Mouse (Mus musculus): Measurements from ENCODE around the gene Slc16a10. TPM values are rescaled to one million over a fixed set of nuclear protein-coding genes. Genes with fewer than 3 reads are reported as not detected.

Slc16a10 gene
- polyA plus RNA-seq, 1 experiment from 2014 or later: 11.0 TPM

DNA sequence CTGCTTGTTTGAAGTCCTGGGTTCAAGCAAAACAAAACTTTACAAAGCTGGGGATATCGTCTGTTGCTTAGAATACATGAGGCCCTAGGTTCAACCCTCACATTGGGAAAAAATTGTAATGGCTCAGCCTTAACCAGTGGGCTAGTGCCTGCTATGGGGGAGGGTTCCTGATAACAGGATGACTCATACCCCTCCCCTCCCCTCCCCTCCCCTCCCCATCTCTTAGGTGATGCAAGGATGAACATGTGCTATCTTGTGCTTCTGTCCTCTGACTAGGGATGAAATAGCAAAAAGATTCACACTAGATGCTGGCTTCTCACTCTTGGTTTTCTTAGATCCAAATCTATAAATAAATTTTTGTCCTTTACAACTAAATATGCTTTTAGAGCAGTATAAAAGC, 2.8 kb upstream of the Slc16a10 start:
- Histone ChIP-seq H3K4me3 (ENCODE audit: low read depth, low read length) (no peak overlapping the region), H3K4me2 (ENCODE audit: low read depth, severe bottlenecking) (no peak overlapping the region), H3K9ac (ENCODE audit: low read length) (no peak overlapping the region), H3K9me3 (ENCODE audit: control insufficient read depth, low read length) (no peaks in the 10 kb centered on the region), H3K4me1 (ENCODE audit: control insufficient read depth, insufficient read depth, low read length) (no peaks in the 10 kb centered on the region), H3K27ac (replicated peaks; ENCODE audit: low read depth, low read length) (no peak overlapping the region), H3K27me3 (ENCODE audit: control insufficient read depth, insufficient read depth, low read length) (no peaks in the 10 kb centered on the region), H3K36me3 (ENCODE audit: control insufficient read depth, insufficient read depth, low read length) (no peaks in the 10 kb centered on the region)
- ATAC-seq (ENCODE audit: insufficient number of reproducible peaks, low FRiP score, low TSS enrichment, low read depth) (no peak), DNase-seq (ENCODE audit: low spot score) (no peak)
- 74% methylated on average over 1 of the region's 1 CpGs for WGBS

DNA sequence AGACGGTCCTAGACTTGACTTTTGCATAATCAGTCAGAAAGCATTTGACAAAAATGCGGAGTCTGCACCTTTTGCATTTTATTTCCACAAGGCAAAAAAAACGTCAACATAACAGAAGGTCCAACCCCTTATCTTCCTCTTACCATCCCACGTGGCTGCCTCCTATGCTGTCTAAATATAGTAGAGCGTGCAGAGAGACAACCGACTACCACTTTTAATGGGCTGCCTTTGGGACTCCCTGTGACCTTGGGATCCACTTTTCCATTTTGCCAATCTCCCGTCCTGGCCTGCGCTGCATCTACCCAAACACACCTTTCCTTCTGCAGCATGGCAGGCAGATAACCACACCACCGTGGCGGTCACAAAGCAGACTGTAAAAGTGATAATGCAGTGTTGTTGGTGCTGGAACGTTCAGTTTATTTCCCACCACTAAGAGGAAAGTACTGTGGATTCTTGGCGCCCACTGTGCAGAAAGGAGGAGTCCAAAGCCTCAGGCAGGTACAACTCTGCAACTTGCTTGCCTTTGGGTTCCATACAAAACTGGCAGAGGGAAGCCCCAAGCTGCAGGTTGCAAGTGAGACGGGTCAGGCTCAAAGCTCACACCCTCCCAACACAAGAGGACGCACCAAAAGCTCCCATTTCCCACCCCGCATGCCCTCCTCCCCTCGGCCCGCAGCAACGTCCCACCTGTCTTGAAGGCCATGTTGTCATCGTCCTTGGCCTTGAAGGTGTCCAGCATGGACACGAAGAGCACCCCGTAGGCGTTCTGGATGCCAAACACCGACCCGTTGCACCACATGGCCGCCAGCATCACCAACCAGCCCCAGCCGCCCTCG, 824 bp downstream of the Slc16a10 start:
- H3K36me3 ChIP-seq (ENCODE audit: control insufficient read depth, insufficient read depth, low read length): no peaks in the 10 kb centered on the region
- H3K4me3 ChIP-seq (ENCODE audit: low read depth, low read length): peak overlapping the region; percentile 61
- peak overlapping the region; percentile 69 for H3K4me2 ChIP-seq (ENCODE audit: low read depth, severe bottlenecking)
- H3K27ac ChIP-seq (replicated peaks; ENCODE audit: low read depth, low read length): no peak overlapping the region
- ATAC-seq (ENCODE audit: insufficient number of reproducible peaks, low FRiP score, low TSS enrichment, low read depth) (0 out of 2 replicates have a peak, but pooled peaks have one; percentile 8), DNase-seq (ENCODE audit: low spot score) (no peak)
- peak overlapping the region; percentile 71 for H3K9ac ChIP-seq (ENCODE audit: low read length)
- 24% methylated on average over 27 of the region's 27 CpGs for WGBS
- no peaks in the 10 kb centered on the region for H3K27me3 ChIP-seq (ENCODE audit: control insufficient read depth, insufficient read depth, low read length)
- no peaks in the 10 kb centered on the region for H3K9me3 ChIP-seq (ENCODE audit: control insufficient read depth, low read length)
- H3K4me1 ChIP-seq (ENCODE audit: control insufficient read depth, insufficient read depth, low read length): no peaks in the 10 kb centered on the region

DNA sequence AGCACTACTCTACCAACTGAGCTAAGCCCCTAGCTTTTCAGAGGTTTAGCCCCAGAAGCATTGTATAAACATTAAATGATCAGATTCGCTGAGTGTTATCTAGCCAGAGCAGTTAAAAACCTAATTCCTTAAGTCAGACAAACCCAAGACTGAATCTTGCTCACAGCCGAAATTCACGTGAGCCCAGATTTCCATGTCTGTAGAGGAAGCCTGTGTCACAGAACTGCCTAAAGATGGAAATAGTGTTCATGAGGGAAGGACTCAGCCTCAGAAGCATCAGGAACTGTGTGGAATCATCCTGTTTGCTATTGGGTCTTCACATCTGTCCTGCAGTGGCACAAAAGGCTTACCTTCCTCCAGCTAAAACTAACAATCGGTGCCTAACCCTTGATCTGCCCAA, 2.4 kb downstream of the Slc16a10 start:
- no peak overlapping the region for H3K9ac ChIP-seq (ENCODE audit: low read length)
- WGBS: 93% methylated on average over 4 of the region's 4 CpGs
- no peaks in the 10 kb centered on the region for H3K4me1 ChIP-seq (ENCODE audit: control insufficient read depth, insufficient read depth, low read length)

DNA sequence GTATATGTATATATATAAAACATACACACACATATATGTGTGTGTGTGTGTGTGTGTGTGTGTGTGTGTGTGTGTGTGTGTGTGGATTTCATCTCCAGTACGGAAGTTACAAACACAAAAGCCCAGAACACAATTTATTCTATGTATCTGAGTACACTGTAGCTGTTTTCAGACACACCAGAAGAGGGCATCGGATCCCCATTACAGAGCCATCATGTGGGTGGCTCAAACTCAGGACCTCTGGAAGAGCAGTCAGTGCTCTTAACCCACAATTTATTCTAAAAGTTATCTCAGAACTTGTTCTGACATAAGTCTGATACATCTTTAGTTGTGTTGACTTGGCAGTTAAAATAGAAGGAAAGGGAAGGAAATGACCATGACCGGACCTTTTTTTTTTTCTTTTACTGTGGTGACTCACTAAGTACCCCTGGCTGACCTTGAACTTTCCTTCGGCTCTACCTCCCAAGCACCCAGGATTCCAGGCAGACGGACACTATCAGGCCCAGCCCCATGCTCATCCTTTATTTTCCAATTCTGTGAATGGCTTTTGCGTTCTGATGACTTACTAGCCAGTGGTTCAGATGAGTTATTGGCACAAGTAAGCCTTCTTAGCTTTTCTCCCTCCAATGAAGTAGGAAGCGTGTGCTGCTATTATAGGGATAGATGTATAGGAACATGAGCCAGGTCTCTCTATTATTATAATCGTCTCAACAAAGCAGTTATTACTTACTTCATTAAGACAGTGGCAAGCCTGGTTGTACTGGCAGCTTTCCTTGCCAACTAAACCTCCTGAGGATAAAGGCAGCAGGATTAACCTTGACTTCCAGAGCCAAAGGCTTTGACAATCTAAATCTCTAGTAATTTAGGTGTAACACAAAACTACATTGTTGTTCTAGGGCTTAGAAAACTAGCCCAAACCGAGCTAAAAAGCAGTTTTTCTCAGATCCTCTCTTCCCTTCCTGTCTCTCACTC, 6.0 kb downstream of the Slc16a10 start:
- DNase-seq (ENCODE audit: low spot score): no peak
- Histone ChIP-seq H3K4me1 (ENCODE audit: control insufficient read depth, insufficient read depth, low read length) (no peaks in the 10 kb centered on the region), H3K9ac (ENCODE audit: low read length) (no peak overlapping the region), H3K36me3 (ENCODE audit: control insufficient read depth, insufficient read depth, low read length) (no peaks in the 10 kb centered on the region), H3K4me2 (ENCODE audit: low read depth, severe bottlenecking) (no peak overlapping the region), H3K27ac (replicated peaks; ENCODE audit: low read depth, low read length) (no peak overlapping the region), H3K4me3 (ENCODE audit: low read depth, low read length) (no peak overlapping the region), H3K9me3 (ENCODE audit: control insufficient read depth, low read length) (no peaks in the 10 kb centered on the region), H3K27me3 (ENCODE audit: control insufficient read depth, insufficient read depth, low read length) (no peaks in the 10 kb centered on the region)
- WGBS: 85% methylated on average over 9 of the region's 9 CpGs
- no peak for ATAC-seq (ENCODE audit: insufficient number of reproducible peaks, low FRiP score, low TSS enrichment, low read depth)

More for the DNA sequence above, 2.4 kb downstream of the Slc16a10 start:
- Histone ChIP-seq H3K27me3 (ENCODE audit: control insufficient read depth, insufficient read depth, low read length) (no peaks in the 10 kb centered on the region), H3K9me3 (ENCODE audit: control insufficient read depth, low read length) (no peaks in the 10 kb centered on the region), H3K36me3 (ENCODE audit: control insufficient read depth, insufficient read depth, low read length) (no peaks in the 10 kb centered on the region), H3K27ac (replicated peaks; ENCODE audit: low read depth, low read length) (no peak overlapping the region), H3K4me2 (ENCODE audit: low read depth, severe bottlenecking) (no peak overlapping the region), H3K4me3 (ENCODE audit: low read depth, low read length) (no peak overlapping the region)
- DNase-seq (ENCODE audit: low spot score) (no peak), ATAC-seq (ENCODE audit: insufficient number of reproducible peaks, low FRiP score, low TSS enrichment, low read depth) (no peak)

DNA sequence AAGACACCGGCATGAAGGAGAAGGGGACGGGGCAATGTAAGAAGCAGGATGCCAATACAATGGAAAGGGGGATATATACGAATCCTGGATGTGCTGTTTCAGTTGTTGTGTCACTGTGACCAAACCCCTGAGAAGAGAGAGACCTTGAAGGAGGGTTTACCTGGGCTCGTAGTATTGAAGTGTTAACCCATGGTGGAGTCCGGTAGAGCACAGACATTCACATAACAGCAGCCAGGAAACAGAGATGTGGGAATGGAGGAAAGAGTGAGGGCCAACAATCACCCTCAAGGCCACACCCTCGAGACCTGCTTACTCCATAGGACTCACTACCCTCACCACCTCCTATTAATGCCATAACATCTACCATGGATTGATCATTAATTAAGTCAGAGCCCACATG, 7.2 kb downstream of the Slc16a10 start:
- H3K9me3 ChIP-seq (ENCODE audit: control insufficient read depth, low read length): no peaks in the 10 kb centered on the region
- no peak for DNase-seq (ENCODE audit: low spot score)
- 88% methylated on average over 6 of the region's 6 CpGs for WGBS

DNA sequence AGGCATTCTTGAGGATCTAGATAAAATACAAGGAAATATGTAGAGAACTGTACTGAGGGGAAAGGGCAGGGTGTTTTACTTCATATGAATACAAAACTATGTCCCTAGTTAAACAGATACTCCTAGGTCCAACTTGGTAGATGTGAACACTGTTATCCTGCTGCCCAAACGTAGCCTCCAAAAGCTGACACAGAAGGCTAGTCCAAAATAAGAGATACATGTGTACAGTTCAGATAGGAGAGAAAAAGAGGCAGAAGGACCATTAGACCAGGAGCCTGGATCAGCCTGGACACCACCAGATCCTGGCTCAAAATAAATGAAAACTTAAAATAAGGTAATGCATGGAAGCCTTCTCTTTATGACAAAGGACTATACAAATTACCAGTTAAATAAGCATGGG, 8.4 kb downstream of the Slc16a10 start:
- Histone ChIP-seq H3K36me3 (ENCODE audit: control insufficient read depth, insufficient read depth, low read length) (no peaks in the 10 kb centered on the region), H3K9ac (ENCODE audit: low read length) (no peak overlapping the region), H3K4me2 (ENCODE audit: low read depth, severe bottlenecking) (no peak overlapping the region), H3K4me1 (ENCODE audit: control insufficient read depth, insufficient read depth, low read length) (no peaks in the 10 kb centered on the region), H3K27ac (replicated peaks; ENCODE audit: low read depth, low read length) (no peak overlapping the region), H3K9me3 (ENCODE audit: control insufficient read depth, low read length) (no peaks in the 10 kb centered on the region), H3K27me3 (ENCODE audit: control insufficient read depth, insufficient read depth, low read length) (no peaks in the 10 kb centered on the region), H3K4me3 (ENCODE audit: low read depth, low read length) (no peak overlapping the region)
- 83% methylated on average over 1 of the region's 1 CpGs for WGBS
- no peak for DNase-seq (ENCODE audit: low spot score)
- no peak for ATAC-seq (ENCODE audit: insufficient number of reproducible peaks, low FRiP score, low TSS enrichment, low read depth)

More for the DNA sequence above, 7.2 kb downstream of the Slc16a10 start:
- H3K4me1 ChIP-seq (ENCODE audit: control insufficient read depth, insufficient read depth, low read length): no peaks in the 10 kb centered on the region
- H3K9ac ChIP-seq (ENCODE audit: low read length): no peak overlapping the region
- no peak for ATAC-seq (ENCODE audit: insufficient number of reproducible peaks, low FRiP score, low TSS enrichment, low read depth)
- H3K36me3 ChIP-seq (ENCODE audit: control insufficient read depth, insufficient read depth, low read length): no peaks in the 10 kb centered on the region
- H3K4me2 ChIP-seq (ENCODE audit: low read depth, severe bottlenecking): no peak overlapping the region
- no peak overlapping the region for H3K27ac ChIP-seq (replicated peaks; ENCODE audit: low read depth, low read length)
- H3K27me3 ChIP-seq (ENCODE audit: control insufficient read depth, insufficient read depth, low read length): no peaks in the 10 kb centered on the region
- H3K4me3 ChIP-seq (ENCODE audit: low read depth, low read length): no peak overlapping the region

DNA sequence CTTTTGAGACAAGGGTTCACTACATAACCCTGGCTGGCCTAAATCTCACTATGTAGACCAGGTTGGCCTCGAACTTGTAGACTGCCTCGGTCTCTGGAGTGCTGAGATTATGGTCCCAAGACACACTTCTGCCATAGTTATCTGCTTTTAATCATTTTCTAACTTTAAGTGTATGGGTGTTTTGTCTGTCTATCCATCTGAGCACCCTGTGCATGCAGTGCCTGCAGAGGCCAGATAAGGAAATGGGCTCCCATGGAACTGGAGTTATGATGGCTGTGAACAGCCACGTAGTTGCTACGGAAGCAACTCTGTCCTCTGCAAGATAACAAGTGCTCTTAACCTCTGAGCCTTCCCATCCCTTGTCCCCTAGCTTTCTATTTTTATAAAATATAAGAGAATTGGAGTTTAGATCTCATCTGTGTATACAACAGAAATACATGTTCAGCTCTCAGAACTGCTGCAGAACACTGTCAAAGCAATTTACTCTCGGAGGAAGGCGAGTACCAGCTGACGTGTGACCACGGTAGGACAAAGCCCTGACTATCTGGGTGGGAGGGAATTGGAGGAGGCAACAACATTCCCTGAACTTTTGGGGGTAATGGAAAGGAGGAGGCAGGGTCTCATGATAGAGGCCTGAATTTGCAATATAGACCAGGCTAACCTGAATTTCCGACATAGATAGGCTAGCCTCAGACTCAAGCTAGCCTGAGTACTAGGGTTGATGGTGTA, 10.2 kb downstream of the Slc16a10 start:
- Histone ChIP-seq H3K36me3 (ENCODE audit: control insufficient read depth, insufficient read depth, low read length) (no peaks in the 10 kb centered on the region), H3K27me3 (ENCODE audit: control insufficient read depth, insufficient read depth, low read length) (no peaks in the 10 kb centered on the region), H3K4me2 (ENCODE audit: low read depth, severe bottlenecking) (no peak overlapping the region), H3K9ac (ENCODE audit: low read length) (no peak overlapping the region), H3K4me3 (ENCODE audit: low read depth, low read length) (no peak overlapping the region), H3K27ac (replicated peaks; ENCODE audit: low read depth, low read length) (no peak overlapping the region), H3K4me1 (ENCODE audit: control insufficient read depth, insufficient read depth, low read length) (no peaks in the 10 kb centered on the region), H3K9me3 (ENCODE audit: control insufficient read depth, low read length) (no peaks in the 10 kb centered on the region)
- DNase-seq (ENCODE audit: low spot score) (no peak), ATAC-seq (ENCODE audit: insufficient number of reproducible peaks, low FRiP score, low TSS enrichment, low read depth) (no peak)
- 87% methylated on average over 9 of the region's 9 CpGs for WGBS

DNA sequence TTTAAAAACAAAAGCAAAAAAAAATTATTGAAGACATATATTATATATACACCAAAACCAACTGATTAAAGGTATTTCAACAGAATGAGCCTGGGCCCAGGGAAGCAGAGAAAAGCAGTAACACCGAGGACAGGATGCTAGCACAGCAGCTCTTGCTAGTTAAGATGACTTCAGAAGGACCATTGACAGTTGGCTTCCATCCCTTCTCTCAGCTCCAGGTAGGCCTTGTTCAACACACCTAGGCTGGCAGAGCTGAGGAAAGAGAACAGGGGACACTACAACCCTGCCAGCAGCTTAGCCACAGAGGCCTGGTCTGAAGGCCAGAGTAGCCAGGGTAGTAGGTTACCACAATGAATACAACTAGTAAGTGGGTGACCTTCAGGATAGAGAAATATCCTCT, 11.9 kb downstream of the Slc16a10 start:
- H3K9me3 ChIP-seq (ENCODE audit: control insufficient read depth, low read length): no peaks in the 10 kb centered on the region
- H3K27ac ChIP-seq (replicated peaks; ENCODE audit: low read depth, low read length): no peak overlapping the region
- ATAC-seq (ENCODE audit: insufficient number of reproducible peaks, low FRiP score, low TSS enrichment, low read depth) (no peak), DNase-seq (ENCODE audit: low spot score) (no peak)
- H3K27me3 ChIP-seq (ENCODE audit: control insufficient read depth, insufficient read depth, low read length): no peaks in the 10 kb centered on the region
- H3K36me3 ChIP-seq (ENCODE audit: control insufficient read depth, insufficient read depth, low read length): no peaks in the 10 kb centered on the region
- H3K4me3 ChIP-seq (ENCODE audit: low read depth, low read length): no peak overlapping the region
- H3K4me1 ChIP-seq (ENCODE audit: control insufficient read depth, insufficient read depth, low read length): no peaks in the 10 kb centered on the region
- 96% methylated on average over 1 of the region's 1 CpGs for WGBS
- no peak overlapping the region for H3K9ac ChIP-seq (ENCODE audit: low read length)
- H3K4me2 ChIP-seq (ENCODE audit: low read depth, severe bottlenecking): no peak overlapping the region

Measured in limb, embryonic 11.5 days (tissue).